Mouse (Mus musculus) kidney, embryonic 15.5 days (tissue): ENCODE results near the gene H60b. TPM values are rescaled to one million over a fixed set of nuclear protein-coding genes. Genes with fewer than 3 reads are reported as not detected.
"Not testable (repeated sequence)": the region's sequence is repeated elsewhere in the genome, so short reads cannot be mapped to it uniquely, and the experiment has no call there.

ENCODE experiments used
- ATAC-seq: fragments of 200-750 bp; cut with Nextera tagmentation; replicated peaks from 2 replicates; pipeline ENCODE4 v1.8.0; 2017; ENCODE audit warnings: moderate TSS enrichment; ENCODE audit not compliant: low FRiP score
- H3K27ac ChIP-seq: fragments of 300-500 bp; sonication (generic); 2 replicates; pipeline ENCODE4 v1.5.1; 2015; ENCODE audit warnings: mild to moderate bottlenecking, inconsistent platforms
- H3K27me3 ChIP-seq: fragments of 300-500 bp; sonication (generic); 2 replicates; pipeline ENCODE4 v1.6.1; 2015; ENCODE audit warnings: inconsistent platforms
- H3K36me3 ChIP-seq: fragments of 300-500 bp; sonication (generic); 2 replicates; pipeline ENCODE4 v1.6.1; 2015; ENCODE audit warnings: inconsistent platforms
- H3K4me1 ChIP-seq: fragments of 300-500 bp; sonication (generic); 2 replicates; pipeline ENCODE4 v1.6.1; 2015; ENCODE audit warnings: inconsistent platforms
- H3K4me2 ChIP-seq: fragments of 300-500 bp; sonication (generic); 2 replicates; pipeline ENCODE4 v1.6.1; 2015; ENCODE audit warnings: moderate library complexity, mild to moderate bottlenecking, inconsistent platforms
- H3K4me3 ChIP-seq: fragments of 300-500 bp; sonication (generic); replicated peaks from 2 replicates; pipeline ENCODE4 v1.5.1; 2015; ENCODE audit warnings: mild to moderate bottlenecking, inconsistent platforms
- H3K9ac ChIP-seq: fragments of 300-500 bp; sonication (generic); 2 replicates; pipeline ENCODE4 v1.6.1; 2015; ENCODE audit warnings: mild to moderate bottlenecking, inconsistent platforms
- H3K9me3 ChIP-seq: fragments of 300-500 bp; sonication (generic); replicated peaks from 2 replicates; pipeline ENCODE4 v1.6.1; 2016; ENCODE audit warnings: inconsistent platforms
- WGBS: fragments of 180-500 bp; shearing (Covaris S2); methylation state at CpG from one replicate; pipeline ENCODE4 v1.1.7; 2015; ENCODE audit warnings: mixed read lengths; 5-methylcytosine and 5-hydroxymethylcytosine counted together
- polyA plus RNA-seq: library from polyadenylated mRNA; unstranded; fragments of >200 nt; fragmentation: Nextera tagmentation; extraction: Ambion mirVana; gene quantifications from 2 replicates; pipeline ENCODE4 v1.2.1, GENCODE M21; 2015

H60b gene
- polyA plus RNA-seq, 1 experiment from 2014 or later = 1.2 TPM

- ATAC-seq, H3K36me3 ChIP-seq, H3K9me3 ChIP-seq, H3K4me1 ChIP-seq, H3K27ac ChIP-seq, H3K27me3 ChIP-seq, H3K9ac ChIP-seq: not testable (repeated sequence)
- Histone ChIP-seq H3K4me3 (0 out of 2 replicates have a peak overlapping the region, but pooled peaks have one; percentile 10), H3K4me2 (peak overlapping the region; percentile 49)
- 54% methylated on average over 5 of the region's 5 CpGs for WGBS
These were observed 14.3 kb downstream of the H60b start for GRCm38 (mm10) chr10:22172431-22173334.

GRCm38 (mm10) chr10:22173335-22174189 is 15.2 kb downstream of the H60b start:
- peak; percentile 81 for ATAC-seq
- H3K9ac ChIP-seq, H3K4me1 ChIP-seq, H3K36me3 ChIP-seq, H3K27me3 ChIP-seq, H3K9me3 ChIP-seq, H3K27ac ChIP-seq: not testable (repeated sequence)
- Histone ChIP-seq H3K4me2 (peak overlapping the region; percentile 49), H3K4me3 (0 out of 2 replicates have a peak overlapping the region, but pooled peaks have one; percentile 10)
- 14% methylated on average over 13 of the region's 17 CpGs for WGBS

GRCm38 (mm10) chr10:22174190-22174487 is 15.8 kb downstream of the H60b start:
- not testable (repeated sequence) for ATAC-seq, H3K4me3 ChIP-seq
- 91% methylated on average over 2 of the region's 2 CpGs for WGBS

GRCm38 (mm10) chr10:22176515-22176914 is 18.1 kb downstream of the H60b start:
- not testable (repeated sequence) for H3K36me3 ChIP-seq, H3K4me2 ChIP-seq, H3K4me3 ChIP-seq, H3K9me3 ChIP-seq, H3K9ac ChIP-seq, ATAC-seq, H3K27ac ChIP-seq, H3K27me3 ChIP-seq, H3K4me1 ChIP-seq
- WGBS = 85% methylated on average over 2 of the region's 2 CpGs

More at GRCm38 (mm10) chr10:22174190-22174487, 15.8 kb downstream of the H60b start:
- H3K27me3 ChIP-seq, H3K27ac ChIP-seq, H3K4me2 ChIP-seq, H3K9me3 ChIP-seq, H3K4me1 ChIP-seq, H3K36me3 ChIP-seq, H3K9ac ChIP-seq: not testable (repeated sequence)

GRCm38 (mm10) chr10:22191035-22191434 is 32.6 kb downstream of the H60b start:
- 0 out of 2 replicates have a peak overlapping the region, but pooled peaks have one; percentile 9 for H3K4me2 ChIP-seq
- H3K27ac ChIP-seq, H3K9me3 ChIP-seq, H3K27me3 ChIP-seq, H3K4me3 ChIP-seq, H3K4me1 ChIP-seq, H3K36me3 ChIP-seq, H3K9ac ChIP-seq: not testable (repeated sequence)
- 3% methylated on average over 10 of the region's 10 CpGs for WGBS
- ATAC-seq = peak; percentile 75

GRCm38 (mm10) chr10:22201352-22201751 is 43.0 kb downstream of the H60b start:
- not testable (repeated sequence) for H3K27ac ChIP-seq, H3K36me3 ChIP-seq, H3K27me3 ChIP-seq, H3K4me3 ChIP-seq, H3K9ac ChIP-seq, H3K9me3 ChIP-seq, ATAC-seq, H3K4me2 ChIP-seq, H3K4me1 ChIP-seq
- 82% methylated on average over 2 of the region's 3 CpGs for WGBS

GRCm38 (mm10) chr10:22202784-22203583 is 44.6 kb downstream of the H60b start:
- H3K36me3 ChIP-seq, H3K4me3 ChIP-seq, H3K27ac ChIP-seq, H3K4me2 ChIP-seq, H3K9ac ChIP-seq, H3K9me3 ChIP-seq, ATAC-seq, H3K27me3 ChIP-seq, H3K4me1 ChIP-seq: not testable (repeated sequence)
- no CpG with 5 or more reads among the region's 2 CpGs for WGBS

- not testable (repeated sequence) for H3K4me2 ChIP-seq, H3K27me3 ChIP-seq, H3K36me3 ChIP-seq, H3K9ac ChIP-seq, H3K4me3 ChIP-seq, ATAC-seq, H3K9me3 ChIP-seq, H3K27ac ChIP-seq, H3K4me1 ChIP-seq
- 65% methylated on average over 1 of the region's 1 CpGs for WGBS
These were observed 48.1 kb downstream of the H60b start for GRCm38 (mm10) chr10:22206443-22206842.

- not testable (repeated sequence) for H3K27me3 ChIP-seq, H3K4me3 ChIP-seq, H3K4me2 ChIP-seq, H3K36me3 ChIP-seq, H3K27ac ChIP-seq, H3K4me1 ChIP-seq, H3K9ac ChIP-seq, H3K9me3 ChIP-seq
- peak; percentile 73 for ATAC-seq
- WGBS = 2% methylated on average over 8 of the region's 11 CpGs
These were observed 53.8 kb downstream of the H60b start for GRCm38 (mm10) chr10:22212012-22212696.

- not testable (repeated sequence) for H3K4me2 ChIP-seq, H3K9ac ChIP-seq, H3K4me1 ChIP-seq, H3K36me3 ChIP-seq, H3K27ac ChIP-seq, H3K9me3 ChIP-seq, H3K27me3 ChIP-seq, H3K4me3 ChIP-seq
- WGBS = no CpG with 5 or more reads among the region's 7 CpGs
- peak; percentile 91 for ATAC-seq
These were observed 65.3 kb downstream of the H60b start for GRCm38 (mm10) chr10:22223474-22224349.

- Histone ChIP-seq H3K9ac (no peak overlapping the region), H3K4me1 (no peaks in the 10 kb centered on the region), H3K9me3 (peaks cover 6% of the 10 kb centered on the region), H3K4me2 (no peak overlapping the region), H3K27me3 (no peaks in the 10 kb centered on the region), H3K36me3 (no peaks in the 10 kb centered on the region), H3K27ac (no peak overlapping the region), H3K4me3 (no peak overlapping the region)
- 93% methylated on average over 8 of the region's 8 CpGs for WGBS
- ATAC-seq = no peak
These were observed 106.7 kb downstream of the H60b start for GRCm38 (mm10) chr10:22265060-22265459.
